Mouse (Mus musculus) Patski (cell line): ENCODE data around the gene Epop. TPM values are rescaled to one million over a fixed set of nuclear protein-coding genes. Genes with fewer than 3 reads are reported as not detected.

Experiments used
- ATAC-seq: fragments of 100-300 bp; one replicate; pipeline ENCODE4 v1.8.0; 2021
- CTCF ChIA-PET: fragments of 350-600 bp; sonication (Branson Sonifier 250); formaldehyde crosslinking; loops from one replicate; lab custom pipeline; 2022; ENCODE audit warnings: inconsistent platforms; lab: Charles Lee
- POLR2A ChIA-PET: fragments of 350-600 bp; sonication (Branson Sonifier 250); formaldehyde crosslinking; loops from one replicate; lab custom pipeline; 2022; ENCODE audit warnings: antibody characterized with exemption, inconsistent platforms; lab: Charles Lee
- DNase-seq: peaks from one replicate; pipeline ENCODE4 v3.0.0-alpha.2; 2011; ENCODE audit warnings: low read depth, low spot score
- H3K27me3 ChIP-seq: fragments of 371-371 bp; one replicate; pipeline ENCODE4 v1.5.1; 2021
- CTCF ChIP-seq: fragments of 100-300 bp; IDR thresholded peaks from one replicate; pipeline ENCODE4 v1.5.1; 2021
- in situ Hi-C: fragments of 300-500 bp; cut with MboI; formaldehyde crosslinking; loops from 3 replicates; pipeline ENCODE4 v1.11.1; 2018; ENCODE audit warnings: low pct_unique_long_range_greater_than_20kb, mixed read lengths
- polyA plus RNA-seq: library from polyadenylated mRNA; unstranded; gene quantifications from one replicate; pipeline ENCODE4 v1.2.3, GENCODE M21; 2021

The Epop gene
- polyA plus RNA-seq, 1 experiment from 2014 or later, result 5.3 TPM

- no peak for DNase-seq
- TF ChIP-seq CTCF, result no peak
Measured at GRCm38 (mm10) chr11:97597945-97598691, 31.4 kb downstream of the Epop start.

GRCm38 (mm10) chr11:97594136-97594535 is 35.4 kb downstream of the Epop start:
- in situ Hi-C loops, result no loop called here
- POLR2A ChIA-PET, result no interaction called here

More at GRCm38 (mm10) chr11:97597945-97598691, 31.4 kb downstream of the Epop start:
- ChIA-PET POLR2A (no interaction called here), CTCF (no interaction called here)
- in situ Hi-C loops, result no loop called here
- H3K27me3 ChIP-seq, result peaks cover 12% of the 10 kb centered on the region
- no peak for ATAC-seq

GRCm38 (mm10) chr11:97591910-97592309 is 37.6 kb downstream of the Epop start:
- CTCF ChIA-PET, result no interaction called here
- peaks cover 9% of the 10 kb centered on the region for H3K27me3 ChIP-seq
- POLR2A ChIA-PET, result interaction anchor here (0.7 kb wide), 1 partner anchor 12 kb away, joined by 3 read pairs; no protein-coding TSS in a partner anchor
- DNase-seq (no peak), ATAC-seq (peak; percentile 47)
- in situ Hi-C loops, result no loop called here
- TF ChIP-seq CTCF, result no peak

More at GRCm38 (mm10) chr11:97594136-97594535, 35.4 kb downstream of the Epop start:
- CTCF ChIA-PET, result interaction anchor here (1.1 to 1.2 kb wide), 2 partner anchors 15 to 35 kb away, joined by 3 read pairs; no protein-coding TSS in a partner anchor
- no peak for TF ChIP-seq CTCF
- H3K27me3 ChIP-seq, result peaks cover 3% of the 10 kb centered on the region
- DNase-seq, result no peak
- no peak for ATAC-seq

GRCm38 (mm10) chr11:97590227-97590960 is 39.1 kb downstream of the Epop start:
- ChIA-PET POLR2A (no interaction called here), CTCF (no interaction called here)
- no peak for TF ChIP-seq CTCF
- peaks cover 6% of the 10 kb centered on the region for H3K27me3 ChIP-seq
- in situ Hi-C loops, result no loop called here
- DNase-seq, result no peak
- ATAC-seq, result no peak

GRCm38 (mm10) chr11:97589216-97589615 is 40.3 kb downstream of the Epop start:
- CTCF ChIA-PET, result interaction anchor here (0.6 to 1.4 kb wide), 5 partner anchors 13 to 148 kb away, joined by 3 to 6 read pairs (median 4); partner anchors contain the start of gene Srcin1
- DNase-seq (no peak), ATAC-seq (no peak)
- POLR2A ChIA-PET, result no interaction called here
- in situ Hi-C loops, result no loop called here
- H3K27me3 ChIP-seq, result peaks cover 6% of the 10 kb centered on the region
- TF ChIP-seq CTCF, result no peak

GRCm38 (mm10) chr11:97585932-97586331 is 43.6 kb downstream of the Epop start:
- TF ChIP-seq CTCF, result no peak
- peaks cover 9% of the 10 kb centered on the region for H3K27me3 ChIP-seq
- POLR2A ChIA-PET, result no interaction called here
- in situ Hi-C loops, result no loop called here
- no peak for DNase-seq
- CTCF ChIA-PET, result interaction anchor here (1.1 kb wide), 1 partner anchor 45 kb away, joined by 3 read pairs; no protein-coding TSS in a partner anchor
- ATAC-seq, result no peak

- ATAC-seq, result no peak
- in situ Hi-C loops, result no loop called here
- no peak for TF ChIP-seq CTCF
- H3K27me3 ChIP-seq, result peaks cover 9% of the 10 kb centered on the region
- ChIA-PET POLR2A (no interaction called here), CTCF (no interaction called here)
- no peak for DNase-seq
Measured at GRCm38 (mm10) chr11:97584476-97584875, 45.0 kb downstream of the Epop start.

GRCm38 (mm10) chr11:97579088-97579857 is 50.2 kb downstream of the Epop start:
- POLR2A ChIA-PET, result interaction anchor here (0.6 kb wide), 1 partner anchor 12 kb away, joined by 3 read pairs; no protein-coding TSS in a partner anchor
- CTCF ChIA-PET, result interaction anchor here (1.2 to 1.3 kb wide), 2 partner anchors 8 to 15 kb away, joined by 3 to 4 read pairs; no protein-coding TSS in a partner anchor

GRCm38 (mm10) chr11:97578286-97578685 is 51.2 kb downstream of the Epop start:
- in situ Hi-C loops, result loop anchor here (5.0 kb wide), 1 partner anchor 44 kb away; no protein-coding TSS in a partner anchor
- CTCF ChIA-PET, result interaction anchor here (1.2 to 1.3 kb wide), 2 partner anchors 9 to 16 kb away, joined by 3 to 4 read pairs; no protein-coding TSS in a partner anchor
- no peak for TF ChIP-seq CTCF
- peaks cover 13% of the 10 kb centered on the region for H3K27me3 ChIP-seq
- DNase-seq (no peak), ATAC-seq (no peak)
- POLR2A ChIA-PET, result interaction anchor here (0.5 kb wide), 1 partner anchor 240 kb away, joined by 5 read pairs; no protein-coding TSS in a partner anchor

More at GRCm38 (mm10) chr11:97579088-97579857, 50.2 kb downstream of the Epop start:
- ATAC-seq, result no peak
- in situ Hi-C loops, result loop anchor here (5.0 kb wide), 1 partner anchor 43 kb away; no protein-coding TSS in a partner anchor
- no peak for DNase-seq
- peaks cover 4% of the 10 kb centered on the region for H3K27me3 ChIP-seq
- no peak for TF ChIP-seq CTCF

Other genes with a start within 250 kb of the Epop start
- gene Arhgap23, start 214.2 kb downstream of the Epop start, polyA plus RNA-seq, result 16.0 TPM
- gene 4933428G20Rik, start 129.4 kb downstream of the Epop start, polyA plus RNA-seq, result 0.17 TPM
- 1.8 TPM for gene Srcin1, start 53.5 kb downstream of the Epop start, polyA plus RNA-seq
- gene Mllt6, start 33.7 kb upstream of the Epop start, polyA plus RNA-seq, result 28.1 TPM
- gene Cisd3, start 56.1 kb upstream of the Epop start, polyA plus RNA-seq, result 60.3 TPM
- 47.3 TPM for gene Pcgf2, start 70.8 kb upstream of the Epop start, polyA plus RNA-seq
- gene Psmb3, start 73.7 kb upstream of the Epop start, polyA plus RNA-seq, result 246 TPM
- gene Pip4k2b, start 115.0 kb upstream of the Epop start, polyA plus RNA-seq, result 30.9 TPM
- gene Cwc25, start 136.9 kb upstream of the Epop start, polyA plus RNA-seq, result 20.1 TPM
- 0.10 TPM for gene 1700001P01Rik, start 146.2 kb upstream of the Epop start, polyA plus RNA-seq
- 568 TPM for gene Rpl23, start 152.7 kb upstream of the Epop start, polyA plus RNA-seq
- gene Lasp1, start 169.3 kb upstream of the Epop start, polyA plus RNA-seq, result 246 TPM
- gene B230217C12Rik, start 211.1 kb upstream of the Epop start, polyA plus RNA-seq, result 1.5 TPM